Mouse (Mus musculus): ENCODE data around the gene Sik1.

Sik1 gene

GRCm38 (mm10) chr17:31875326-31875930, 19.8 kb upstream of the Sik1 start:
- DNase-seq (ENCODE audit: low read depth) = no peak

GRCm38 (mm10) chr17:31874691-31875090, 19.1 kb upstream of the Sik1 start:
- no peak for DNase-seq (ENCODE audit: low read depth)

DNA sequence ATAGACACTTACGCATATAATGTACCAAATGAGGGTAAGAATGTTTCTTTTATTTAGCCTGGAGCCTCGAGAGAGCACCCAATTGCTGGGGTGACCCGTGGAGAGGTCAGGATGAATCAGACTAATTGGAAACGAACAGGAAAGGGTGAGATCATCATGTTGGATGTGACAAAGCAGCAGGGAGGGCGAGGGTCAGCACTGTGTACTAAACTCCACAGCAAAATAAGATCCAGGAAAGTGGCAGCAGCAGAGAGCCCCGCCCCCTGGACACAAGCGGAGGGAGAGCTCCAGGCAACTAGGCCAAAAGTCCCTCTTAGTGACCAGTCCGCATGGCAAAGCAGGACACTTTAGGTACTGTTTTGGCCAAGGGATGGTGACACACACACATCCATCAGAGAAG, 18.4 kb upstream of the Sik1 start:
- DNase-seq (ENCODE audit: low read depth) = no peak

- DNase-seq (ENCODE audit: low read depth) = no peak
Measured at GRCm38 (mm10) chr17:31873185-31873870, 17.7 kb upstream of the Sik1 start.

GRCm38 (mm10) chr17:31872826-31873165, 17.2 kb upstream of the Sik1 start:
- no peak for DNase-seq (ENCODE audit: low read depth)

DNA sequence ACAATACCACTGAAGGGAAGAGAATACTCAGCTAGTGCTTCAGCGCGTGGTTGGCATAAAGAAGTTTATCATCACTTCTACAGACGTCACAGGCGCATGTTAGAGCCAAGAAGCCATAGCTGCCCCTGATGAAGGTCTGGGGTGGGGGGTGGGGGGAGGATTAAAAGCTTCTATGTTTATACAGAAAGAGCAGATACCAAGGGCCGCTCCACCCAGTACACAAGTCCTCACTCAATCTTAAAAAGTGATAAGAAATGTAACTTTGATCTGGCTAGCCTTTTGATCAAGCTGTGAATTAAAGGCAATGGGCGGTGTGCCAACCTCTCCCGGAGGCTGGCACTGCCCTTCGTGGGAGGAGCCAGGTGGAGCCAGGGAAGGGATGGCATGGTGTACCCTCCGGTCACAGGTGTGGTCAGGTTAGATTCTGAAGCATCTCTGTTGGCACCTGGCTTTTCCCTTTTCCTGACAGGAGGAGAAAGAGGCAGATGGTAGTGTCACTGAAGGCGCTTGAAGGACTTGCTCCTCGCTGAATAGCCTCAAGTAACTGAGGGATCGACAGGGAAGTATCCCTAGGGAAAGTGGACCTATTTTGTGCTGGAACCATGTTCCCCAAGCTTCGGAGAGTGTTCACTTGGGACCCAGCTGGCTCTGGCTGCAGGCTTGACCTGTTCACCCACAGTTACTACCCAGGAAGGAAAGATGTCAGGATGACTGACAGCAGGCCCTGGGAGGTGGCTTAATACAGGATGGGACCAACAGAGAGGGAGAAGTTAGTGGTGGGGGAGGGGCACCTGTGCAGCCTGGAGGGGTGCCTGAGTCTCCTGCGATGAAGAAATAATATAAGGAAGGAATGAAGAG, 16.6 kb upstream of the Sik1 start:
- DNase-seq (ENCODE audit: low read depth) = no peak

GRCm38 (mm10) chr17:31870931-31871421, 15.4 kb upstream of the Sik1 start:
- peak; percentile 61 for DNase-seq (ENCODE audit: low read depth)

GRCm38 (mm10) chr17:31870446-31870845, 14.8 kb upstream of the Sik1 start:
- DNase-seq (ENCODE audit: low read depth) = no peak

DNA sequence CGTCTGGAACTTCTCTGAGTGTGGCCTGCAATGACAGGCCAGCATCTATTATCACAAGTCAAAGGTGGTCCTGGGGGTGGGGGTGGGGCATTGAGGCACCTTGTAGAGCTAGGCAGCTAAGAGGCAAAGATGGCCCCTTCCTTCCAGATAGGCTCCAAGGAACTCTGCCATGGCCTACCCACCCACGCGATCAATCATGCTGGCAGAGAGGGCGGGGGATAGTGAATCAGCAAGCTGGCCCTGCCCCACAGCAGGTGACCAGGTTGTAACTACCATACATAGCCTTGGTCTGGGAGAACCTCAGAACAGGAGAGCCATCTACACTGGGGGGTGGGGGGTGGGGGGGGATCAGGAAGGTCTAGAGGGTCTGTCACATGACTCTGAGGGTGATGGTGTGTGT, 12.5 kb upstream of the Sik1 start:
- DNase-seq (ENCODE audit: low read depth) = no peak

DNA sequence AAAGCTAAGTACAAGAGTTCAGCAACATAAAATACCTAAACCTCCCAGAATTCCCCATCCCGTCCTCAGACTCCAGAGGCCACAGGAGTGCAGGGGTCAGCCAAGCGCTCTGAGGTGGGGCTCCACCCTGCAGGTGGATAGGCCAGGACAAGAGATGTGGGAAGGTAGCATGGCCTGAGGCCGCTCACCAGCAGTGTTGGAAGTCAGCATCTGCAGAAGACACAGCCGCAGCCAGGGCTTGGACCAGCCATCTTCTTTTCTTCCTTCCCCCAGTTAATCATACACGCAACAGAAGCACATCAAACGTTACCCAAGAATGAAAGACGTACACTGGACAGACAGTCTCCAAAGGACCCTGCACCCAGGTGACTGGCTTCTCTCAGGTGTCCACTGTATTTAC, 11.5 kb upstream of the Sik1 start:
- DNase-seq (ENCODE audit: low read depth) = no peak

DNA sequence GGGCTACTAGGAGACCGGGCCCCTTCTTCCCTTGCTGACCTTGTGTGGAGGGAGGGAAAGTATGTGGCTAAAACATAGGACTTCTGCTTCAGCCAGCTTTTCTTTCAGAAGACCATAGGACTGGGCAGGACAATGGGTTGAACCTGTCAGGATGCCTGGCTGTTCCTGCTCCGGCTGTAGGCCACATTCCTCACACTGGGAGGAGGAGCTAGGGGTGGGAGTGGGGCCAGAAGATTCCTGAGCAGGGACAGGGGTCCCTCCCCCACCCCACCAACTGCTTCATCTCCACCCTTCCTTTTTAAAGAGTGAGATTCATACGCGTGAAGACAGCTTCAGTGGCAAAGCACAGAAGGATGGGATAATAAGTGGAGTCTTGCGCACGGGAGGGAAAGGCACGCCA, 10.0 kb upstream of the Sik1 start:
- DNase-seq (ENCODE audit: low read depth) = no peak

GRCm38 (mm10) chr17:31864666-31865450, 9.3 kb upstream of the Sik1 start:
- no peak for DNase-seq (ENCODE audit: low read depth)

- no peak for DNase-seq (ENCODE audit: low read depth)
Measured at GRCm38 (mm10) chr17:31863151-31863815, 7.7 kb upstream of the Sik1 start.

- DNase-seq (ENCODE audit: low read depth) = no peak
Measured at GRCm38 (mm10) chr17:31862136-31862535, 6.5 kb upstream of the Sik1 start.

GRCm38 (mm10) chr17:31861661-31862060, 6.1 kb upstream of the Sik1 start:
- DNase-seq (ENCODE audit: low read depth) = no peak

GRCm38 (mm10) chr17:31860856-31861255, 5.3 kb upstream of the Sik1 start:
- DNase-seq (ENCODE audit: low read depth) = no peak

DNA sequence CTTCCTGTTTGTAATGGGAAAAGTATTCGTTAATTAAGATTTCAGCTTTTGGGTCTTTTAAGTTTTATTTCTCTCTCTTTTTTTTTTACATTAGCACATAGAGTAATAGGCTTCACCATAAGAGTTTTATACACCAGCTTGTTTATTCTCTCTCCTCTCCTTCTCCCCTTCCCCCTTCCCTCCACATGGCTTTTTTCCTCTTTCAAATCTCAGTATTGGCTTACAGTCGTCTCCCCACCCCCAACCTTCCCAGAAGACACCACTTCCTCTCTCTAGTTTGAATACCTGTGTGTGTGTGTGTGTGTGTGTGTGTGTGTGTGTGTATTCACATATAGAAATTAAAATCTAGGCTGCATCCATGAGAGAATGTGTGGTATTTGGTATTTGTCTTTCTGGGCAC, 3.8 kb upstream of the Sik1 start:
- DNase-seq (ENCODE audit: low read depth) = peak; percentile 29

- DNase-seq (ENCODE audit: low read depth) = peak; percentile 14
Measured at GRCm38 (mm10) chr17:31858786-31859185, 3.2 kb upstream of the Sik1 start.

- peak; percentile 20 for DNase-seq (ENCODE audit: low read depth)
Measured at GRCm38 (mm10) chr17:31857903-31858426, 2.4 kb upstream of the Sik1 start.

- no peak for DNase-seq (ENCODE audit: low read depth)
Measured at GRCm38 (mm10) chr17:31857251-31857650, 1.6 kb upstream of the Sik1 start.

DNA sequence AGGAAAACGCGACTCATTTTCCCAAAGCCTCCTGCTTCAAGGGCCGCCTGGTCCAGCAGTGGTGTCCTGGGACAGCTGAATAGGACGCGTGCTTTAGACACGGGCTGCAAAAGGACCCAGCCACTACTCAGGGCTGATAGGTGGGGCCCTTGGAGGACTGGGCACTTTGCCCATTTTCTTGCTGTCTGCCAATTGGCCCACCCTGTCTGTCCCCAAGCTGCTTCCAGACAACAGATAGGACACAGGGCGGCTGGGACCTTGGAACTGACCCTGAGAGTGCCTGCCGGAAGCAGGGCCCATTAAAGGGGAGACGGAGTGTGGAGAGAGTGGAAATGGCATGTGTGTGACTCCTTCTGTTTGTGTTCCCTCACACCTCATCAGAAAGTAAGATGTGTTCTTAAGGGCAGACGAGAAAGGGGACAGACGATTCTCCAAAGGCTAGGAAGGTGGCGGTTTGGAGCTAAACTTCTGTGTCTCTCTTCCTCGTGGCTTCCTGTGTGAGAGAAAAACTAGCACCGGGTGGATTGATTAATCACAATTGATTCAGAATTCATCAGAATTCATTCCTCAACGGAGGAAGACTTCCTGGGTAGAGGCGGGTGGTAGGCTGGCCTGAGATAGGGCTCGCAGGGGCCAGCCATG, 1.0 kb upstream of the Sik1 start:
- DNase-seq (ENCODE audit: low read depth) = no peak
